Mouse (Mus musculus): ENCODE measurements around the gene Atf2.
"Not testable (repeated sequence)": the region's sequence is repeated elsewhere in the genome, so short reads cannot be mapped to it uniquely, and the experiment has no call there.

DNA sequence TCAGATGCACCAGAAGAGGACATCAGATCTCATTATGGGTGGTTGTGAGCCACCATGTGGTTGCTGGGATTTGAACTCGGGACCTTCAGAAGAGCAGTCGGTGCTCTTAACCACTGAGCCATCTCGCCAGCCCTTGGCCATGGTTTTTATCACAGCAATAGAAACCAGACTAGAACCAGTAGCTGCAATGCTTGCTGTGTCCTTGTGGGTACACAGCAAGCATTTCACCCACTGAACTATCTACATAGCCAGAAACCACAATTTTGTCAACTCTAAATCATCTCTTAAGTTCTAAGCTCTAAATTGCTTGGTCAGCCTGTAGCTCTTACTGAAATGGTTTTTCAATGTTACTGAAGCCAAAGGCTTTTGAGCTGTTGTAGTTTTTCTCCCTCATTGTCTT lies 9.9 kb upstream of the Atf2 start:
- TF ChIP-seq CTCF, EP300 (IDR thresholded peaks at IDR 0.05): not testable (repeated sequence)
